Mouse (Mus musculus): ENCODE measurements at regions not wholly inside any gene's neighbourhood (a gene's known extent, or its start where the extent isn't known, plus 50 kb on each side); places are given as distances from the start of the nearest gene placed in this dataset.
"Not testable (repeated sequence)": the region's sequence is repeated elsewhere in the genome, so short reads cannot be mapped to it uniquely, and the experiment has no call there.

DNA sequence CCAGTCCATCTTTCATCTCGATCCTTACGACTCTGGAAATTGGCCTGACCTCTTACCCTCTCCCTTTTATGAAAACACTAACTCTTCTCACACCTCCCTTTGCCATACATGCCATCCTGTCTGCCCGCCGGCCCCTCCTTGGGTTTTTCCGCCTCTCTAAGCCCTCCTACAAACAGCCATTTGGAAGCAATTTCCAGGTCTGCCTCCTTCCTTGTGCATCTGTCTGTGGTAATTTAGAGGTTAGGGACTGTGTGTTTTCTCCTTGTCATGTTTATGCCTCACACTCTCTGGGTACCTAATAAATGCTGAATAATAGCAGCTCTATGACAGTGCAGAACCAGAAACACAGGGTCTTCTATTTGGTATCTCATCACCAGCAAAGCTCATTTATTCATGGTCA is 99.7 kb upstream of the Adgrl2 start:
- no peak for DNase-seq

DNA sequence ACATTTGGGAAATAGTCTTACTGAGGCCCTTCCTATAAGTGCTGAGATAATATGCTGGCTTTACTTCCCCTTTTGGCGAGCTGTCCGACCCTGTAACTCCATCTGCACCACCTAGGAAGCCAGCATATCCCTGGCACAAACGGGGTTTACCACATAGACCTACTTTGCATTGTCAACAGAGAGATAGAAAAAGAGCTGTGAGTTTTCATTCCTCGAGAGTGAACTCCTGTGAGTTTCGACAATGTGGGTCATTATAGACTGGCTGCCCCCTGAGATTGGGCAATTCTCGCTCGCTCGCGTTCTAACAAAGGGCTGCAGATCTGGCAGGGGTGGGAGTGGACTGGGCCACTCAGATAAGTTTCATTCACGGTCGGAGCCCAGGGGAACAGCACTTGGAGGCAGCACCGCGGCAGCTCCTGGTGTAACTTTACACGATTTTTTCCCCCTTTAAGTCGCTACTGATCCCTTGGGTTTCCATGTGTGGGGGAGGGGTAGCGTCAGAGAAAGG is 98.3 kb upstream of the Adgrl2 start:
- no peak for DNase-seq

DNA sequence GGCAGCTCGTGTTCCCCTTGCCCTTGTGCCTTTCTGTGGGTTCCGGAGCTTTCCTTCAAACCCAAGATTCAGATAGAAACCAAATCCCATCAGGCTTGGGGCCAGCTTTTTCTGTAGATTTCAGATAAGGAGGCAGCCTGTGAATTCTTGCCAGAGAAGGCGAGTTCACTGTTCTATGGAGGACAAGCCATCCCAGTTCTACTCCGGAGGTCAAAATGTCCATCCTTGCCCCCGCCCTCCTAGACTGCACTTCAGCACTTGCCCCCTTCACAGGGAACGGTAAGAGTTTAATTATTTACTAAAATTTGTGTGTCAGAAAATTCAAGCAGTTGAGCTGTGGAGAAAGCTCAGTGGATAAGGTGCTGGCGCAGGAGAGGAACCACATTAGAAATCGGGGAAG is 97.1 kb upstream of the Adgrl2 start:
- no peak for DNase-seq

DNA sequence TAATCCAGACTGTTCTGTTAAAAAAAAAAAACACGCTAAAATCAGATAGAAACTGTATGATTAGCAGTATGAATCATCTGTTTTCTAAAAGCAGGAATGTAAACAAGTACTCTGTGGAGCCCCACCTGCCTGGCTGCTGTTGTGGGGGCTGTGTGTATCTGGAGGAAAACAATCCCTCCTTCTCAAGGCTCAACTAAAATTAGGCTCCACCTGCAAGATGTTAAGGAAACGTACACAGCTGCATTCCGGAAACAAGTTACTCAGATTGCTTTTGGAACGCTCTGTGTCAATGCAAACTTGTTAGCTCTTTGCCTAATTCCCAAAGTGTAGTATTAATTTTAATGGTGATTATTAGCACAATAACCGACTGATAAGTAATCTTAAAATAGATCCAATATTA is 96.3 kb upstream of the Adgrl2 start:
- no peak for DNase-seq

DNA sequence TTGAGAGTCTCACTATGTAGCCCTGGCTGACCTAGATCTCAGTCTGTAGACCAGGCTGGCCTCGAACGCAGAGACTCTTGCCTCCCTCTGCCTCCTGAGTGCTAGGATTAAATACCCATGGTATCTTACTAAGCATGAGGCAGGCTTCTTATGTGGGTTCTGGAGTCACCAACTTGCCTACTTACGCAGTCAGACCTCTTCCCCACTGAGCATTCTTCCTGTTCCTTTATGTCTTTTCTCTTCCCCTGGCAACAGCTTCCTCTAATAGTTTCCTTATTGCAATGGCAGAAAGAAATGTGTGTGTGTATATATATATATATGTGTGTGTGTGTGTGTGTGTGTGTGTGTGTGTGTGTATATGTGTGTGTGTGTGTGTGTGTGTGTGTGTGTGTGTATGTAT is 95.7 kb upstream of the Adgrl2 start:
- DNase-seq: no peak

DNA sequence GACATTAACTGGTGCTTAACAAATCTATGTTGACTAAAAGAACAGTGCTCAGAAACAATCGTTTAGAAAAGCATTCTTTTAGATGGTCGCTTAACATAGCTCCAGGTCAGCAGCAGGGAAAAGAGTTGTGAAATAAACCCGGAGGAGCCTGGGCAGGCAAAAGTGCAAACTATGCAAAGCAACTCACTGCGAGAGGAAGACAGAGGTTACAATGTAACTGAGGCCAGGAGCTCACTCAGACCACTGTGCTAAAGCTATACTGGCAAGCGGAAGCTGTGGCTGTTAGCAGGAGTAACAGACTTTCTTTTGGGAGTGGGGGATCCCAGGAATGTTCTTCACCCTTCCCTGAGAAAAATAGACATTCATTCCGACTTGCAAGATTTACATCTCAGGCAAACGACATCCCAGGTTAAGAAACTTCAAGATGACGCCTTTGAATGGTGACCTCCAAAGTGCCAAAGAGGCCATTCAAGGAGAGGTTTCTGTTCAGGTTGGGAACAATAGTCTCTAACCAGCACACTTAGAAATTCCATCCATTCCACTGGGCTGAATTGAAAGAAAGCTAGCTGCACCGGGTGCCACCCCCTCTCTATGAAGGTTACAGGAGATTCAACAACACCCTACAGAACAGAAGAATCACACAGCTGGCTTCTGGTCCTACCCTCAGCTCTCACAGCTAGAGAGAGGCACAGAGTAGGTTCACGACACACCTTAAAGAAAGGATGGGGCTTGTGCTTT is 94.7 kb upstream of the Adgrl2 start:
- DNase-seq: no peak

DNA sequence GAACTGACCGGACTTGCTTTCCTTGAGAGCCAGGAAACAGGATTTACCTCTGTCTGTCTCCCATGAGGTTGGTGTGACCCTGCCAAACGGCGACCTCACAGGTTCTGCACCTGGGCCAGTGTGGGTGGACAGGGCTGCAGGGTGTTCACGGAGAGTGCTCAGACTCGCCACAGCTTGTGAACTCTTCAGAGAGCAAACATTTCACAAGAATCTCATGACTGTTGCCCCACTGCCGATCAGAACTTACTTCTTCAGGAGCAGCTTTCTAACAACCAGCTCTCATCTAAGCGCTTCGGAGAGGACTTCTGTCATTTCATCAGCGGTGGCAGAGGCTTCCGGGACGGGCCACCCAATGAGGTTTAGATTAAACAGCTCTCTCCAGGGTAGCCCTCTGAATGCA is 93.0 kb upstream of the Adgrl2 start:
- DNase-seq: no peak

DNA sequence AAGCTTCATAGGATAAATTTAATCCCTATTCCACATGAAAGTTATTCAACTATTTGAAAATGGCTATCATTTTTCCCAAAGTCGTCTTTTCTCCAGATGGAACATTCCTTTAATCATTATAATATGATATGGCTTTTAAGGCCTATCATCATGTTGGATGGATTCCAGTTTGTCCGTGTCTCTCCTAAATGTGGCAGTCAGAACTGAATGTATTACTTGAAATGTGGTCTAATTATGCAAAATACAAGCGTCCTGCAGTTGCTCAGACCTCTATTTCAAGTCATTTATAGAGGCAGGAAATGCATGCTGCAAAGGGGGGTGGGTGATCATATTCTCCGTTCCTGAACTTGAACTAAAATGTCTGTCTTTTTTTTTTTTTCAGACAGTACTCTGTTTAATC is 88.5 kb upstream of the Adgrl2 start:
- DNase-seq: no peak

DNA sequence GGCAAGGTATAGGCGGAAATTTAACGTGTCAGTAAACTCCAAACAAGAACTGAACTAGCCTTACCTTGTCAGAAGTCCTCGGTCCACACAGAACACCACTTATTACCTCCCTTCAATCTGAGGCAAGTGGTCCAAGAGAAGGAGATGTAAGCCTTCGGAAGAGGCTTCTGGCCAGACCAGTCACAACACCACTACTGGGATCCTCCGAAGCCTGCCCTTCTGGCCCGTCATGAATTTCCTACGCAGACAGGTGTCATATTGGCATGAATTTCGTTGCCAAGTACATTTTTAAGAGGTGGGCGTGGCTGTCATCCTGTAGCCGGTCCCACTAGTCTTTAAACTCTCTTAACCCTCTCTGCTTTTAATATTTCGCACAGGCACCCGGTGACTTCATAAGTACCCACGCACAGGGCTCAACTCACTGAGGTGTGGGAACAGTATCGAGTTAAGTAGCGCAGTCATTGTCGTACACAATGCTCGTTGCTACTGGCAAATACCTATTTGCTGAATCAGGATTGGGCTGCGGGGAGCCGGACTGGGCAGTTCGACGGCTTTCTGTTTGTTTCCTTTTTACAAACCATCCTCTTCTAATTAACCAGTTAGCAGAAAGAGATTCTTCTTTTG is 86.7 kb upstream of the Adgrl2 start:
- DNase-seq: no peak

DNA sequence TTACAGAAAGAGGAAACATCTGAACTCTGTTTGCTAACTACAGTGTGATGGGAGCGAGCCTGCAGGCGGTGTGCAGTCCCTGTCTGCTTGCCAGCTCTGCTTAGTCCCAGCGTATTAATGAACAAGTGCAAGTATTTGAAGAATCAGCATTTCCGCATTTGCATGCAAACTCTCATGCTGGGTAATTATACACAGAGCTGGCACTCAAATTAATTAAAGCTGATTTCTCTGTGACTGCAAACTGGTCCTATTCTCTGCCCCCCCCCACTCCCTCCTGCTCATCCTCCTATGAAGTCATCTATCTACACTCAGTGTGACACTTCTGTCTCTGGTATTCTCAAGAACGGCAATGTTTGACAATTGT is 85.1 kb upstream of the Adgrl2 start:
- peak; percentile 10 for DNase-seq

DNA sequence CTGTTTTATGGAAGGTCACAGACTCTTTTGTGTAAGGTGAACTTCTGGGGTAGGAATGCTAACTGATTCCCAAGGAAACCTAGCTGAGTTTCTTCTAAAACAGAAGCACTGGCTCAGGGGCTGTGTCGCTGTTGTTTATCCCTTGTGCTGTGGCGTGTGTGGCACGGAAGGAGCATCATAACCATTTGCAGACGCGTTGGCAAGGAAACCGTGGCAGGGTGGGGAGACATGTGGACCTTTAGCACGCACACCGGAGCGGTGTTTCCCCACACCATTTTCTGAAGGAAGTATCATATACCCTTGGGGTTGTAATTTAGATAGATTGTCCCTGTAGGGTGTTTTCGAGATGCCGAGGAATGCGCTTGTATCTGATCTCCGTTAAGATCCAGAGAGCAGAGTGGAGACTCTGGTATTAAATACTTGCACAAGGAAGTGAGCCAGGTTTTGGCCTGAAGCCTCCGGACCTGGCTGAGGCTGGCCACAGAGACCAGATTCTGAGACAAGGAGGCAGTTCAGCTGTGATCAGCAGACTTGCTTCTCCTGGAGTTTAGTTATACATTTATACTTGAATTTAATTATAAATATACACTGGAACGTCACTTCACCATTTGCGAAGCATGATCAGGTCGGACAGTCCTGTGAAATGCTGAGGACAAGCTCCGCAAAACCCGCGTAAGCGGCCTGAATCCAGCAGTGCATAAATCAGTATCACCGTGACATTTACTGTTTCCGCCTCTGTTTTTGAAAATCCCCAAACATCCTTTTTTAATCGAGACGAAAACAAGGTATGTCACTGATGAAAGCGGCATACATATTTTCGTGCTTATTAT is 84.5 kb upstream of the Adgrl2 start:
- DNase-seq: peak; percentile 3

DNA sequence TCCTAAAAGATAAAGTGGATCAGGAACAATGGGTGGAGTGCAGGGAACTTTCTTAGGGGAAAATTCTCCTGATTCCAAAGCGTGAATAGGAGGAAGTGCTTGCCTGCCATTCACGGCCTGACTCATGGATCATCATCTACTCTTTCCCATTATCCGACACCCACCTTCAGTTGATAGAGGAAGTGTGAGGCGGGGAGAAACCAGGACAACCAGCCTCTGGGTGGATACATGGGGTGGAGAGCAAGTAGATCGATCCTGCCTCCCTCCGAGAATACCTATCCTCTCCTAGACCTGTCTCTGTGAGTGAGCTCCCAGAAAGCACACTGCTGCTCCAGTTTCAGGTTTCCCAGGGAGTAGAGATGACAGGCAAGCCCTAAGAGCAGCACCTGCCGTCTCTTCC is 79.8 kb upstream of the Adgrl2 start:
- no peak for DNase-seq

DNA sequence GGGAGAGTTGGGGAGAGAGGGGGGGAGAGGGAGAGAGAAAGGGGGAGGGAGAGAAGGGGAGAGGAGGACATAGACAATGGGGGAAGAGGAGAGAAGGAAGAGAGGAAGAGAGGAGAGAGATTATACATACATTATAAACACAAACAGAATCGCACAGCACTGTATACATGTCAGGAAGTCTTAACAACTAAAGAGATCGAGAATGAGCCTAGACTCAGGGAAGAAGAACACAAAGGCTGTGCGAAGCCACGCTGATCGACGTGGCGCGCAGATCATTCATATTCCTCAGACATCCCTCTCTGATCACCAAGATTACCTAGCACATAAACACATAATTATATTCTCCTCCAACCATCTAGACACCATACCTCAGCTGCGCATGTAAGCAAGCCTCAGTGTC is 79.1 kb upstream of the Adgrl2 start:
- DNase-seq: no peak

DNA sequence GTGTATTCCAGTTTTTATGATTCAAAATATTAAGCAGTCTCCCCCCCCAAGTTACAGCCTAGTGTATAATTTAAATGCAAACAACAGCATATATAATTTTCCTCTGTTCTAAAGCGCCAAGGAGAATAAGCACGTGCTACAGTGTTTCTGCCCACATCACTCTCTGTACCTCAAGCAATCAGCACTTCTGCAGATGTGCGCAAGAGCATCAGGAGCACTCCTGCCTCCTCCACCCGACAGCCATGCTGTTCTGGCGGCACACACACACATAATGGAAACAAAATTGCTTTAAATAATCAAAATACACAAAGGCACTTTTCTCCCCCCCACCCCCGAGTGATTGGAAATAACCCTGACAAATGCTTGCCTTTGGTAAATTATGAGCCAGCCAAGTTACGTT is 78.5 kb upstream of the Adgrl2 start:
- DNase-seq: no peak

DNA sequence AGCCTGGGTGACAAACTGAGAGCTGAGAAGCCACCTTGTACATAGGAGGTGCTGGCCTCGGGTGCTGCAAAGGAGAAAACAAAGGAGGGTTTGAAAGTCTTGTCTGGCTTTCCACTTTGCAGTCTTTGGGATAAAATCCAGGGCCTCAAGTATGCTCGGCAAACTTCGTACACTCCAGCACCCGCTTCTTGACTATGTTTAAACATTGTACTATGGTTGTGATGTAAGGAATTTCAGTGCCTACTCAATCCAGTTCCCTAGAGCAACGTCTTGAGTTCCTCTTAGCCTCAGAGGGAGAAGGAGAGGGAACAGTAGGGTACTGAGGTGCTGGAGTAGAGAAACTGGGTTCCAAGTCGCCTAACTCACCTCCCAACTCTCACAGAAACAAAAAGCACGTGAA is 77.4 kb upstream of the Adgrl2 start:
- no peak for DNase-seq

DNA sequence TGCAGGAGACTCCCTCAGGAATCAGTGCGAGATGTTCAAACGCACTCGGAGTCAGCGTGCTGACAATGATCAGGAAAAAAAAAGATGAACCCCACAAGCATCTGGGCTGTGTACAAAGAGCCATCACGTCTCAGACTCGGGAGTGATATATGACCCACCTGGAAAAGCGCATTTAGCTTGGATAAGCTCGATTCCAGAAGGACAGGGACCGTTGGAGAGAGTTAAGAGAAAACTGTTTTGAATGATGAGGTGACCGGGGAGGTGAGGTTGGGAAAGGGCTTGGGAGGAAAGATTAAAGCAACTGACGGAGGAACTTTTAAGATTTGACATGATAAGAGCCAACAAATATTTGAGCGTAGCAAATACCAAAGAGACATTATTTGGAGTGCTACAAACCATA is 64.7 kb upstream of the Adgrl2 start:
- DNase-seq: no peak

DNA sequence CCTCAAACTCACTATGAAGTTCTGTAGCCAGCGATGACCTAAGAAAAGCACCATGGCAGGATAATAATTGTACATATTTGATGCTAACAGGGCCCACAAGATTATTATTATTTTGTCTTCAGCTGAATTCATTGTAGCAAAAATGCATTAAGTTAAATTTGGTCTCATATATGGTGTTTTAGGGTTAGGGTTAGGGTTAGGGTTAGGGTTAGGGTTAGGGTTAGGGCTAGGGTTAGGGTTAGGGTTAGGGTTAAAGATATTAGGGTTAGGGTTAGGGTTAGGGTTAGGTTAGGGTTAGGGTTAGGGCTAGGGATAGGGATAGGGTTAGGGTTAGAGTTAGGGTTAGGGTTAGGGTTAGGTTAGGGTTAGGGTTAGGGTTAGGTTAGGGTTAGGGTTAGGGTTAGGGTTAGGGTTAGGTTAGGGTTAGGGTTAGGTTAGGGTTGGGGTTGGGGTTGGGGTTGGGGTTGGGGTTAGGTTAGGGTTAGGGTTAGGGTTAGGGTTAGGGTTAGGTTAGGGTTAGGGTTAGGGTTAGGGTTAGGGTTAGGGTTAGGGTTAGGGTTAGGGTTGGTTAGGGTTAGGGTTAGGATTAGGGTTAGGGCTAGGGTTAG is 62.0 kb upstream of the Adgrl2 start:
- not testable (repeated sequence) for DNase-seq

DNA sequence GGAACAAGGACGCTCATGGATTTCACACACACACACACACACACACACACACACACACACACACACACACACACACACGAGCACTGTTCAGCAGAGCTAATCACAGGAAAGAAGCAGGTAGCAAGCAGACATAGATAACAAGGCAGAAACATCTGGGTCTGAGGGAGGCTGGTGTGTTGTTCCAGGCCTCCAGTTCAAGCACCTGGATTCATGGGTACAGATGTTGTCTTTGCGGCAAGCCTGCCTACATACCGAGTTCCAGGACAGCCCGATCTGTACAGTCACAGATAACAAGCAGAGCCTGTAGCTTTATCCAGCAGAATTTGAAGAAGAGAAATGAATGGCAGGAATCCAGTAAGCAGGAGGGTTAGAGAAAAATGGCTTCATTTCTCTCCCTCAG is 55.0 kb upstream of the Adgrl2 start:
- no peak for DNase-seq

DNA sequence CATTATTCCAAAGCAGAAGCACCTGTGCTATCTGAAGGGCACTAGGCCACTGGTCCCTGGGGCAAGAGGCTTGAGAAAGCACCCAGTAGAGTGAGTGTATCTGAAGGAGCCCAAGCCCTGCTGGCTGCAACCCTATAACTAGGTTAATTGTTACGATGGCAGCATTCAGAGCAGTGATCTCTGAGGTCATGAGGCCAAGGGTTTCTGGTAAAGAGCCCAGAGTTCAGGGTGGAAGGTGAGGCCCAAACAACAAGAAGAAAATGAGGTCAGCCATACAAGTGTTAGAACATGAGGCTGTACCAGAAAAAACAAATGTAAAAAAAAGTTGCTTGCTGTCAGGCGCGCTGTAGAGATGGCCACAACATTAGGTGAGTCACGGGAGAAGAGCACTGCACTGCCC is 53.5 kb upstream of the Adgrl2 start:
- DNase-seq: no peak

DNA sequence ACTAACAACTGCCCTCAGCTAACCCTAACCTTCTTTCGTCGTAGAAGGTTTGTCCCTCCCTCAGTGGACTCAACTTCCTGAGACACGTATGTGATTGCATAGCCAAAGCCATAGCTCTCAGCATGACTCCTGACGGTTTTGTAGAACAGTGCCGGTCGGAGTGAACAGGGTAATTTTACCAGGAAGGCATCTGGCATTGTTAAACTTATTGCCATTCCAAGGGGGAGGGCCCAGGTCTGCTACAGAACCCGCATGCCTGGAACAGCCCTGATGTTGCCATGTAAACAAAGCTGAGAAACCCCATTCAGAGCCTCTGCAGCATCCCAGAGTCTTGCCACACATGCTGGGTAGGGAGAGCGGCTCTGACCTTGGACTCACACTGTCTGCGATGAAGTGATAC is 52.2 kb upstream of the Adgrl2 start:
- DNase-seq: no peak

DNA sequence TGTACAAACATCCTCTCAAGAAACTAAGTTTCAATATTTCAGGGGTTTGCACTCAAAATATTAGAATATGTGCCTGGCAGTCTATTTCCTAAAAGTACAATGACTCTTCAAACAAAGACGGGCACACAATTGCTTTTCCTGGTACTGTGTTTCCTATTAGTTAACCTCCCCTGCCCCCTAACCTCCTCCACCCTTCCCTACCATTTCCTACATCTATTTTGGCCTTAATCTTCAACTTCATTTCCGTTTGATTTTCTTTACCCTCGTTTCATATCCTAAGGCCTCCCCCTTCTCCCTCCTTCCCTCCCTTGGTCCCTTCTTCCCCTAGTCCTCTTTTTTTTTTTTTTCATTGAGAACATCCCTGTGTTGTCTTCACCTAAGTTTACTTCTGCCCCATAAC is 50.8 kb upstream of the Adgrl2 start:
- no peak for DNase-seq

Data from cerebellum, adult 8-10 months (tissue).